ENCODE assay signal across 8 mouse cellular contexts in genomic region chr11:60700320-60701185, GRCm38 (mm10). TPM values are rescaled to one million over a fixed set of nuclear protein-coding genes. Genes with fewer than 3 reads are reported as not detected.
DNase-seq lines count a peak whose midpoint lies in the region; ATAC-seq and TF ChIP-seq lines count a peak whose summit lies in the region.

No protein-coding gene starts in this region.

- no peaks in the 10 kb centered on the region for H3K27me3 ChIP-seq in heart, embryonic 10.5 days (ENCODE audit: insufficient read depth, poor library complexity, severe bottlenecking)
- no peaks in the 10 kb centered on the region for H3K27me3 ChIP-seq in cerebellum, adult 2 months (ENCODE audit: control insufficient read depth, insufficient read depth, low read length)
- no peaks in the 10 kb centered on the region for H3K27me3 ChIP-seq in heart, embryonic 15.5 days
- no peaks in the 10 kb centered on the region for H3K27me3 ChIP-seq in liver, adult 2 months (ENCODE audit: control insufficient read depth, insufficient read depth, low read length)

- H3K27ac ChIP-seq in heart, embryonic 10.5 days, result peak overlapping the region; percentile 97
- H3K27ac ChIP-seq in cerebellum, adult 2 months (ENCODE audit: insufficient read depth, low read length), result peak overlapping the region; percentile 91
- peak overlapping the region; percentile 93 for H3K27ac ChIP-seq in heart, embryonic 15.5 days
- no peak overlapping the region for H3K27ac ChIP-seq in liver, adult 2 months (replicated peaks; ENCODE audit: insufficient read depth, low read depth, low read length)

- peak overlapping the region; percentile 78 for H3K4me2 ChIP-seq in heart, embryonic 15.5 days

- TF ChIP-seq CTCF in cerebellum, adult 2 months (IDR thresholded peaks at IDR 0.05; ENCODE audit: borderline replicate concordance, insufficient read depth, low read depth, low read length), result no peak
- TF ChIP-seq CTCF in liver, adult 2 months (IDR thresholded peaks at IDR 0.05; ENCODE audit: low read depth, low read length), result no peak

- H3K4me3 ChIP-seq in heart, embryonic 10.5 days, result peak overlapping the region; percentile 88
- H3K4me3 ChIP-seq in cerebellum, adult 2 months (replicated peaks; ENCODE audit: insufficient read depth, low read depth, low read length), result peak overlapping the region; percentile 97
- H3K4me3 ChIP-seq in heart, embryonic 15.5 days, result peak overlapping the region; percentile 75
- peak overlapping the region; percentile 88 for H3K4me3 ChIP-seq in liver, adult 2 months (ENCODE audit: insufficient read depth, low read depth, low read length)

- 26% methylated on average over 12 of the region's 12 CpGs for WGBS in heart, embryonic 10.5 days
- 7% methylated on average over 12 of the region's 12 CpGs for WGBS in cerebellum, adult 2 months
- WGBS in heart, embryonic 15.5 days, result 26% methylated on average over 12 of the region's 12 CpGs
- WGBS in liver, adult 2 months, result 36% methylated on average over 12 of the region's 12 CpGs

- peaks cover 8% of the 10 kb centered on the region; the same call in 1 of the 2 replicates for H3K79me2 ChIP-seq in liver, adult 2 months (ENCODE audit: control insufficient read depth, insufficient read depth, low read length)

- intact Hi-C loops in heart, postnatal 14 days (cut with DNase I), result no loop called here

- H3K9me3 ChIP-seq in heart, embryonic 10.5 days, result no peaks in the 10 kb centered on the region
- no peaks in the 10 kb centered on the region for H3K9me3 ChIP-seq in heart, embryonic 15.5 days (replicated peaks)

- peak; percentile 73 for DNase-seq in heart, embryonic 10.5 days (ENCODE audit: low spot score)
- no peak for DNase-seq in heart, postnatal 14 days
- DNase-seq in A20 (ENCODE audit: low read depth, low spot score), result peak; percentile 33
- DNase-seq in cerebellum, adult 2 months, result peak in 1 of 2 experiments; percentile 14
- DNase-seq in liver, adult 2 months (ENCODE audit: extremely low read depth, low read depth, low spot score), result no peak
- DNase-seq in skeletal muscle tissue, adult 2 months (ENCODE audit: low read depth, low spot score), result peak; percentile 5
- no peak for DNase-seq in ovary, postnatal 36 days (ENCODE audit: low spot score)

- no peak for ATAC-seq in heart, embryonic 15.5 days (replicated peaks; ENCODE audit: insufficient number of reproducible peaks, insufficient read depth, low FRiP score, low read depth)

- H3K9ac ChIP-seq in heart, embryonic 15.5 days, result peak overlapping the region; percentile 79
- peak overlapping the region; percentile 95 for H3K9ac ChIP-seq in liver, adult 2 months (ENCODE audit: low read depth, low read length)

- no peak for TF ChIP-seq POLR2A in cerebellum, adult 2 months (IDR thresholded peaks at IDR 0.05; ENCODE audit: borderline replicate concordance, insufficient read depth, low read length)
- no peak for TF ChIP-seq POLR2A in liver, adult 2 months (IDR thresholded peaks at IDR 0.05; ENCODE audit: extremely low read depth, insufficient read depth, low read length)

- peaks cover 28% of the 10 kb centered on the region for H3K36me3 ChIP-seq in heart, embryonic 10.5 days
- H3K36me3 ChIP-seq in heart, embryonic 15.5 days, result peaks cover 4% of the 10 kb centered on the region; the same call in 1 of the 2 replicates
- no peaks in the 10 kb centered on the region for H3K36me3 ChIP-seq in liver, adult 2 months (ENCODE audit: control insufficient read depth, insufficient read depth, low read length)

- H3K4me1 ChIP-seq in heart, embryonic 10.5 days, result peaks cover 45% of the 10 kb centered on the region
- H3K4me1 ChIP-seq in cerebellum, adult 2 months (ENCODE audit: control insufficient read depth, insufficient read depth, low read length), result peaks cover 28% of the 10 kb centered on the region
- H3K4me1 ChIP-seq in heart, embryonic 15.5 days (replicated peaks), result peaks cover 34% of the 10 kb centered on the region
- H3K4me1 ChIP-seq in liver, adult 2 months (ENCODE audit: control insufficient read depth, insufficient read depth, low read length), result peaks cover 3% of the 10 kb centered on the region

RNA-seq across cellular contexts. Expression of gene Llgl1, which starts 1.0 kb away (rescaled TPM):
- 51.0 and 57.7 TPM in 2 replicates for polyA plus RNA-seq in heart, embryonic 10.5 days (2016; fragmentation: Nextera tagmentation; extraction: Ambion mirVana)
- total RNA-seq in heart, postnatal 14 days (2021), result 10 to 100 TPM; 16.9 to 18.0 TPM
- polyA plus RNA-seq in cerebellum, adult 2 months (2012; rRNA removed), result 88.3 and 90.5 TPM in 2 replicates
- 25.2 and 35.4 TPM in 2 replicates for polyA plus RNA-seq in heart, embryonic 15.5 days (2015; fragmentation: Nextera tagmentation; extraction: Ambion mirVana)
- 2.7 and 3.8 TPM in 2 replicates for total RNA-seq in liver, adult 2 months (2014; rRNA removed)
- 8.9 and 11.5 TPM in 2 replicates for polyA plus RNA-seq in liver, adult 2 months (2012; rRNA removed)

RNA-seq across cellular contexts. Expression of gene Flii, which starts 26.5 kb away (rescaled TPM):
- 80.4 and 103 TPM in 2 replicates for polyA plus RNA-seq in heart, embryonic 10.5 days (2016; fragmentation: Nextera tagmentation; extraction: Ambion mirVana)
- 100 to 1,000 TPM; 106 to 112 TPM for total RNA-seq in heart, postnatal 14 days (2021)
- polyA plus RNA-seq in cerebellum, adult 2 months (2012; rRNA removed), result 160 and 177 TPM in 2 replicates
- polyA plus RNA-seq in heart, embryonic 15.5 days (2015; fragmentation: Nextera tagmentation; extraction: Ambion mirVana), result 66.3 and 85.1 TPM in 2 replicates
- total RNA-seq in liver, adult 2 months (2014; rRNA removed), result 33.4 and 35.1 TPM in 2 replicates
- polyA plus RNA-seq in liver, adult 2 months (2012; rRNA removed), result 82.7 and 86.7 TPM in 2 replicates

RNA-seq across cellular contexts. Expression of gene Mief2, which starts 27.6 kb away (rescaled TPM):
- 18.1 and 21.9 TPM in 2 replicates for polyA plus RNA-seq in heart, embryonic 10.5 days (2016; fragmentation: Nextera tagmentation; extraction: Ambion mirVana)
- 10 to 100 TPM; 28.0 to 28.5 TPM for total RNA-seq in heart, postnatal 14 days (2021)
- 27.4 and 28.4 TPM in 2 replicates for polyA plus RNA-seq in cerebellum, adult 2 months (2012; rRNA removed)
- polyA plus RNA-seq in heart, embryonic 15.5 days (2015; fragmentation: Nextera tagmentation; extraction: Ambion mirVana), result 16.5 and 18.1 TPM in 2 replicates
- 10.7 and 13.1 TPM in 2 replicates for total RNA-seq in liver, adult 2 months (2014; rRNA removed)
- 20.3 and 26.3 TPM in 2 replicates for polyA plus RNA-seq in liver, adult 2 months (2012; rRNA removed)

Comparison
In these comparisons a context has a peak if more than half of its experiments do, and no peak if none do; other contexts are left out.
1. DNase-seq: peak in heart, embryonic 10.5 days (single experiment), A20 (single experiment) and skeletal muscle tissue, adult 2 months (single experiment); none in heart, postnatal 14 days (0 of 2), liver, adult 2 months (single experiment) and ovary, postnatal 36 days (single experiment).
2. Peak in every context shown above with its lines, with median percentiles within 50 percentile points of each other: H3K4me3 ChIP-seq.